Mouse (Mus musculus) ZHBTc4 (cell line): ENCODE data around the gene Polr2c.
"Not testable (repeated sequence)": the region's sequence is repeated elsewhere in the genome, so short reads cannot be mapped to it uniquely, and the experiment has no call there.

ENCODE experiments used
- DNase-seq: peaks from one replicate; pipeline ENCODE4 v3.0.0-alpha.2; 2011; ENCODE audit warnings: low read depth, low spot score

Gene Polr2c

DNA sequence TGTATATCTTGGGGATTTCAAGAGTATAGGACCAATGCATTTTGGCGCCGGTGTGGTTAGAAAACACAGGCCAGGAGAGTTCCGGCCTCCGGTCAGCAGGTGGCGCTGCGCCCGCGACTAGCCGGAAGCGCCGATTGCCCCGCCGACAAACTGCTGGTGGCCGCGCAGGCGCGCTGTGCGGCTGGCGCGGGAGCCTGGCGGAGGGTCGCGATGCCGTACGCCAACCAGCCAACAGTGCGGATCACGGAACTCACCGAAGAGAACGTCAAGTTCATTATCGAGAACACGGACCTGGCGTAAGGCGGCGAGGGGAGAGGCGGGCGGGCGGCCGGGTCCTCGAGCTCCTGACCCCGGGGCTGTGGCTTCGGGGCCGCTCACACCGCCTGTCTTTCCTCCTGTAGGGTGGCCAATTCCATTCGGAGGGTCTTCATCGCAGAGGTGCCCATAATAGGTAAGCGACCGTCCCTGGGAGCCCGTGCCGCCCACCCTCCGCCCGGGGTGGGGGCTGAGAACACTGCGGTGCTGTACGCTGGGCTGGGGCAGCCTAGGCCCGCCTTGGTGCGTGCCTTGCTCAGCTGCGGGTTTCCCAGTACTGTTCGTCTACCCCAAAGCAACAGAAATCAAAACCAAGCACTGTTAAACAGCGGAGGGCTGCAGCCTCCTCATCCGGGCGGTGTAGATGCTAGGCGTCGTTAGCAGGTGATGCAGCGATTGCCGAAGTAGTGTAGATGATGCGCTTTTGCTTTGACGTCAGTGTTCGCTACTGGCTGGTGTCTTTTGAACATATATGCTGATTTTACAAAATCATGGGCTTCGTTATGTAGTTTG is at the start of gene Polr2c:
Gene Polr2c (plus strand): TSS at position 105 of the 828 bp plus-strand sequence.
- peak; percentile 93 for DNase-seq

DNA sequence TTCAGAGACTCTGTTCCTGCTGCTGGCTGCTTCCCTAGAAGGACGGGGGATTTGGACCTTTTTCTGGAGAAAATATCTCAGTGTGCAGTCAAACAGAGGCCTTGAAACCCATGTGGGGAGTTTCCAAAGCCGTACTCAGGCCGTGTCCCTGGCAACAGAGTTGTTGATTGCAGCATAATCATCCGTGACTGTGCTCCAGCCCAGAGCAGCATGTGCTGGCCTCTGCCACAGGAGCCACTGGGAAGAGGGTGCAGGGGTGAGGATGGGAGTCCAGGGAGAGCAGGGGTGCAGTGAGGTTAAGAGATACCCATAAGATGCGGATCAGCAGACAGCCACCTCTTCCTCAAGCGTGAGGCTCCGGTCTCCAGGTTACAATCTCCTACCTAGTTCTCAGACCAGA is 49.7 kb upstream of the Polr2c start:
- no peak for DNase-seq

DNA sequence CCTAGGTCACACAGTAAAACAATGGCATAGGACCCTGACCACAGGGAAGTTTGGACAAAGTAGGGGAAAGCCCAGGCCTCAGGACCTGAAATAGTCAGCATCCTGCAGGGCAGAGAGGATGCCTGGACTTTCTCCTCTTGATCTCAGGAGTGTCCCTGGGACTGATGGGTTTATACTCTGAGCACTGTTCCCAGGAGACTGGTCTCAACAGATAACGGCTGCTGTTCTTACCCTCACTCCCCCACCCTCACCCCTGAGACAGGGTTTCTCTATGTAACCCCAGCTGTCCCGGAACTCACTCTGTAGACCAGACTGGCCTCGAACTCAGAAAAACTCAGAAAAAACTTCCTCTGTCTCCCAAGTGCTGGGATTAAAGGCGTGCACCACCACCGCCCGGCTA is 48.9 kb upstream of the Polr2c start:
- DNase-seq, result no peak

DNA sequence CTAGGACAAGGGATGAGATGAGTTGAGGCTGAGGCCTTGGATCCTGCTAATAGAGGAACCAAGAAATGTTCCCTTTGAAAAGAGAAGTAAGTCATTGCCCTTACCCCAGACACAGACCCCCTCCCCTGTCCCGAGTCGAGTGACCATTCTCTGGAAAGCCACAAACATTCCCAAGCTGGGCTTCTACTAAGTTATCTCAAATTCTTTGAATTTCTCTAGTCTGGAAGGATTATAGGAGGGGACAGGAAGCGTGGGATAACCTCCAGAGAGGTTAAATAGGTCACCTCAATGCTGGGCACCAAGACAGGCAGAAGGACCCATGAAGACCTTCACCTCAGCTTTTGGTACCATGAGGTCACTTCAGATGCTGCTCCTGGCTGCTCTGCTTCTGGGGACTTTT is 47.1 kb upstream of the Polr2c start, which contains the start of gene Ccl17:
Gene Ccl17 (plus strand): TSS at position 301 of the 400 bp plus-strand sequence.
- no peak for DNase-seq

DNA sequence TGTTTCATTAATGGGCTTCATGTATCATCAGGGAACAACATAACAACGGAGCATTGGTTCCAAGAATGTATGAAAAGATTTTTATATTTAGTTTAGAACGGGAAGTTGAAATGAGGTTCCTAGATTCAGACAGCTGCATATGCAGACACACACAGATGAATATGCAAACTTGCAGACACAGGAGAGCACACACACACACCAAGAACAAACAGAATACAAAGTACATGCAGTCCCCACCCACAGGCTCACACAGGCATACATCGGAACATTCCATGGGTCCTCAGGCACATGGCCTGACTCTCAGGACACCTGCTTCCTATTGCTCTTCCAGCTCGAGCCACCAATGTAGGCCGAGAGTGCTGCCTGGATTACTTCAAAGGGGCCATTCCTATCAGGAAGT is 46.4 kb upstream of the Polr2c start:
- DNase-seq, result no peak

DNA sequence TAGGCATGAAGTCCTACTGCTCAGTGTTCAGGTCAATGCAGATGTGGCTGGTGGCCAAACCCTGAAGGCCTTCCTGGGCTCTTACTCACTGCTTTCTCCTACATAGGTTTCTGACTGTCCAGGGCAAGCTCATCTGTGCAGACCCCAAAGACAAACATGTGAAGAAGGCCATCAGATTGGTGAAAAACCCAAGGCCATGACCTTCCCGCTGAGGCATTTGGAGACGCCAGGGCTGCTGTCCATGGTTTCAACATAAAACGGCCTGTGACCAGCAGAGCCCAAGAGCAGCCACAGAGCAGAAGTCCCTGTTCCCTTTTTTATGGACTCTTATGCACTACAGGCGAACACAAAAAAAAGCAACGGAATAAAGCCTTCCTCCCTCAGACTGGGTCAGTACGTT is 45.6 kb upstream of the Polr2c start:
- no peak for DNase-seq

DNA sequence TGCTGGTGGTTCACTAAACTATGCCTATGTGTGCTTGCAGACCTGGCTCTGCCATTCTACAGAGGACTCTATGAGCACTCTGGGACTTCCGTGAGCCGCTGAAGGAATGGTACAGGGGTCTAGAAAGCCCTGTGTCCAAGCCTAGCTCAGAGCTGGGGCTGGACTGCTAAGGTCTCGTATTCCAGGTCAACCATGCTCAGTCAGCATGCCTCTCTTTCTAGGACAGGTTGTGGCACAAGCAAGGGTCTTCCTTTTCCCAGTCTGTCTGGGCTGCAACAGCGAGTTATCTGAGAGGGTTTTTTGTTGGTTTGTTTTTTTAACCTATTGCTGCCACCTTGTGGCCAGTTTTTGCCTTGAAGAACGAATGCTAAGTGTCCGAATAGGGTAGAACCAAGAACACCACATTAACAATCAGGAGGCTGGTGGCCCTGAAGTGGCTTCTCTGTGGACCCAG is 44.6 kb upstream of the Polr2c start:
- DNase-seq, result peak; percentile 88

DNA sequence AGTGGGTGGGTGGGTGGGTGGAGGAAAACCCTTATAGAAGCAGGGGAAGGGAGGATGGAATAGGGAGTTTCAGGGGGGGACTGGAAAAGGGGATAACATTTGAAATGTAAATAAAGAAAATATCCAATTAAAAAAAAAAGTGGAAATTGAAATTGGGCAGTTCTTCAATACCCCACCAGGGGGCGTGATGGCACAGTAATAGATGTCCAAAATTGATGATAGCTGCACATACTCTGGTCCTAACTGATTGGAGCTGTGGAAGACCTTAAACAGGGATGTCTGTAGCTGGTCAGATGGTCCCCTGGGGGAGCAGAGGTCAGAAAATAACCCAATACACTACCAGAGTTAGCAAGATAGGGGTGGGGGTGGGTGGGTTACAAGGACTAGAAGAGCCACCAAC is 42.7 kb upstream of the Polr2c start:
- DNase-seq, result peak; percentile 36

DNA sequence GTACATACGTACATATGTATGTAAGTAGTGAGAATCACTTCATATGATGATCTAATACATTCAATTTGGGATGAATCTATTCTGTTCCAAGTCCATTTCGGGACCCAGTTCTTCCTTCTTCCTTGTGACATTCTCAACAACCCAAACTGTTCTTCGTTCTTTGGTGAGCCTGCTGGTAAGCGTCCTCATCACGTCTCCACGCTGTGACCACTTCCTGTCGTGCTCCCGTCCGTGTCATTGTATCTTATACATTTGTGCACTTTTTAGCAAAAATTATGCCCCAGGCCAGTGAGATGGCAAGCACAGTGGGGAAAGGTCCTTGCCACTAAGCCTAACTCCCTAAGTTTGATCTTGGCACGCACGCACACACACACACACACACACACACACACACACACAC is 39.3 kb upstream of the Polr2c start:
- no peak for DNase-seq

DNA sequence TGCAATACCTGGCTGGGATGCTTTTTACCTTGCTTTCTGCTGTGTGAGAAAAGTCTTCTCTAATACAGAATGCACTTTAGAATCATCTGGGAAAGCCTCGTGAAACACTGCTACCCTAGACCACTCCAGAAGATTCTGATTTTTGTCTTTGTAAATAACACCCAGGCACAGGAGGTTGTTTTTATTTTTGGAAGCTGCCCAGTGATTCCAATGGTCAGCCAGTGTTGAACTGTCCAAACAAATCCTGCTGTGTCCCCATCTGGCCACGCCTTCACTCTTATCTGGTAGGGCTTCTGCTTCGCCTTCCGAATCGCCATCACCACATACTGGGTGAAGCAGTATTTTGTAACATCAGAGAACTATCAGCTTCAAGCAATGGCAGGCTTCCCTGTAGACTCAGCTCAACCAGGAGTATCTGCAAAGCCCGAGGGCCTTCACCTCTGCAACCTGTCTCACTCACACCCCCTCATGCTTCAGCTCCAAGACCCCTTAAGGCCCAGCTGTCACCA is 37.5 kb upstream of the Polr2c start:
- DNase-seq, result no peak

DNA sequence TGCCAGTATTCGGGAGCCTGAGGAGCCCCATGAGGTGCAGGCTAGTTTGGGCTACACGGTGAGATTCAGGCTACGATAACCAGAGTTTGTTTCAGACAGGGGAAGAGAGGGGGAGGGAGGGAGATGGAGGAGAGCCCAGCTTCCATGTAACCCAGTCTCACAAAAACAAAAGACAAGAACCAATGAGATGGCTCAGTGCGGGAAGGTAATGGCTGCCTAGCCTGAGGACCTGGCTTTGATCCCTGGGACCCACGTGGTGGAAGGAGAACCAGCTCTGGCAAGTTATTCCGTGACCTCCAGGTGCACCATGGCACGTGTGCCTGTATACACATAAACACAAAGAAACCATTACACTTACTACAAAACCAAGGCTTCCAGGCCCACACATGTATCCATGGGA is 36.7 kb upstream of the Polr2c start:
- DNase-seq, result peak; percentile 84

DNA sequence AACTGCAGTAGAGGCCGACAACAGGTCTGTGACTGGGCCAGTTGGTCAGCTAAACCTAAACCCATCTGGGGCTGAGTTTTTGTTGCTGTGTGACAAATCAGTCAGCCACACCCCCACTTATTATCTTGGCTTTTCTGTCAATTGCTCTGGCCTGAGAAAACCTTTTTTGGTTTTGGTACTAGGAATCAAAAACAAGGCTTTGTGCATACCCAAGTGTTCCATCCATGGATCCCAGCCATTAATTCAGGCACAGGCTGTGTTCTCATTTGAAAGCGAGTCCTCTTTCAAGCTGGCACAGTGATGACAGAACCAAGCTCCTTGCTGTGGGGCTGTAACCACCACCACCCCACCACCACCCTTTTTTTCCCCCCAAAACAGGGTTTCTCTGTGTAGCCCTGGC is 35.9 kb upstream of the Polr2c start:
- DNase-seq, result no peak

DNA sequence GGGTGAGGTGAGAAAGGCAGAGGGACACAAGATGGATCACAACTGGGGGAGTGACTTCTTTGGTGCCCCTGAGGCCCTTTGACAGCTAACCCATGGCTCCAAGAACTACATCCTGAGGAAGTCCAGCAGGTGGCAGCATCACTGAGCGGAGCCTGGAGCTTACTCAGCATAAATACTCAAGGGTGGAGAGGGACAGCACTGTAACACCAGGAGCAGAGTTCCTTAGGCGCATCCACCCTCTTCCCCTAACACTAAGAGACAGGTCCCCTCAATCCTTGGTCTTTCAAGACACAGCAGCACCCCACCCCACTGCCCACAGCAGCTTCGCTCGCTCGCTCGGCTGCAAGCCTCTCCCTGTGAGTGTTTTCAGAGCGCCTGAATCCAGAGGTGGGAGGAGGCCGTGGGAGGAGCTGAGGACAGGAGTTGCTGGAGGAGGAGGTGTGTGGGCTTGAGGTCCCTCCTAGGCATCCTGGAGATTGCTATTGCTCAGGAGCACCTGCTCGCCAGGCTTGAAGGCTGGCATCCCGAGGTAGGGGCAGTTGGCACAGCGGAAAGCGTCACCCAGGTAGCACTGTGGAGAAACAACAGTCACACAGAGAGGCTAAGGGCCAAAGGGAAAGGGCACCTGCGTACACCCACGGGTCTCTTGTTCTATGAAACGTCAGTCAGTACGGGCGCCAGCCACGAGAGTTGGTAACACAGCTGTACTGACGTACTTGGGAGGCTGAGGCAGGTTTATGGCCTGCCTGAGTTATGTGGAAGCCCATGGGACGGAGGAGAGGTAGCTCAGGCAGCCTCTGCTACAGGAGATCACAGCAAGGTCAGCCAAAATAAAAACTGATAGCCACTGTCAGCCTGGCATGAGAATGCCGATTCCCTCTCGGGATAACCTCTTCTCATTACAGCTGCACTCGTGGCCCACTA is 34.4 kb upstream of the Polr2c start:
- DNase-seq, result peak; percentile 86

DNA sequence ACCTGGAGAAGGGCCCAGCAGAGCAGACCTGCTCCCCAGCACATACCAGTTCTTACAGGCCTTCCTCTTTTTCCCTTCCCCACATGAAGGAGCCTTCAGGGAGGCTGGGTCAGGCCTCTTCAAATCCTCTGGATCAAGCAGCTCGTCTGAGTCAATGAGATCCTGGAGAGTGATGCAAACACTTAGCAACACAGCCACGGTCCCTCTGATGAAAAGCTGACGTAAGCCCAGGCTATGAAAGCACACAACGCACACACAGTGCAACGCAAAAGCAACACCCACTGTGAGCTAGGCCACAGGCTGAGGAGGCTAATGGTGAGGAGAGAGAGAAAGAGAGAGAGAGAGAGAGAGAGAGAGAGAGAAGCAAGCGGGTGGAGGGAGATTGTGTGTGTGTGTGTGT is 32.1 kb upstream of the Polr2c start:
- DNase-seq, result no peak

DNA sequence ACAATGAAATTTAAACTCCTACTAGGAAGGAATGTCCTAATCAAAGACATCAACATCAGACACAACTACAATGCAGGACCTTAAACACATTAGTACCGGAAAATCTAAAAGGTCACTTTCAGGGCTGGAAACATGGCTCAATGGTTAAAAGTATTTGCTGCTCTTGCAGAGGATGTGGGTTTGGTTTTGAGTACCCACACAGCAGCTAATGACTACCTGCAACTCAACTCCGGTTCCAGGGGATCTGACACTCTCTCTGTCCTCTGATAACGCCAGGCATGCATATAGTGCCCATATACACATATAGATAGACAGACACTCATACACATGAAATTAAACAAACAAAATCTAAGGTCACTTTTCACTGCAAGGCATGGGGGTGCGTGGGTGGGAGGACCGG is 31.0 kb upstream of the Polr2c start:
- no peak for DNase-seq

DNA sequence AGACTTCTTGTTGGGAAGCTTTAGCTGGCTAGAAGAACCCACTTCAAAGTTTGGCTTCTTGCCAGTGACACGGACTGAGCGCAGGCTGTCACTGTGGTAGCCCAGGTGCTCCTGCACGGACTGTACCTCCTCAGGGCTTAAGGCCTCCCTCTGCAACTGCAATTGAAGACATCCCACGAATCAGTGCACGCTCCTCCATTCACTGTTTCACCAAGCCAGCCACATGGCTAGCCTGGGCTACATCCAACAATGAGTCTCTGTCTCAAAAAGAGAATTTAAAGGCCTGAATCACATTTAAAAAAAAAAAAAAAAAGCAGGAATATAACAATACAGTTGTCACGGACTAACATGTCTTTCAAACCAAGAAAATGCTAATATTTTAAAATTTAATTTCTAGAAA is 29.0 kb upstream of the Polr2c start:
- no peak for DNase-seq

DNA sequence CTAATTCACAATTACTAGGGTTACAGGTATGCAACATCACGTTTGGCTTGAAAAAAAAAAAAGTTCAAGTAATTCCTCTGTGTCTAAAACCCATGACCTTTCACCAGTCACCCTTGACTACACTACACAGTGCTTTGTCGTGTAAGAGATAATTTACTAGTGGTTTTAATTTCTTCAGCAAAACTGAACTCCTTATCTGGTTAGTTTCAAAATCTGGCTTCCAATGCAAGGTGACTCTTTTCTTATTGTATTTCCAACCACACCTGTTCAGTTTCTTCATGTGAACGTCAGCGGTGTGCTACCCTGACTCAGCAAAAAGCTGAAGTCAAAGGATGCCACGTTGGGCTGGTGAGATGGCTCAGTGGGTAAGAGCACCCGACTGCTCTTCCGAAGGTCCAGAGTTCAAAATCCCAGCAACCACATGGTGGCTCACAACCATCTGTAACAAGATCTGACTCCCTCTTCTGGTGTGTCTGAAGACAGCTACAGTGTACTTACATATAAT is 23.3 kb upstream of the Polr2c start:
- not testable (repeated sequence) for DNase-seq

DNA sequence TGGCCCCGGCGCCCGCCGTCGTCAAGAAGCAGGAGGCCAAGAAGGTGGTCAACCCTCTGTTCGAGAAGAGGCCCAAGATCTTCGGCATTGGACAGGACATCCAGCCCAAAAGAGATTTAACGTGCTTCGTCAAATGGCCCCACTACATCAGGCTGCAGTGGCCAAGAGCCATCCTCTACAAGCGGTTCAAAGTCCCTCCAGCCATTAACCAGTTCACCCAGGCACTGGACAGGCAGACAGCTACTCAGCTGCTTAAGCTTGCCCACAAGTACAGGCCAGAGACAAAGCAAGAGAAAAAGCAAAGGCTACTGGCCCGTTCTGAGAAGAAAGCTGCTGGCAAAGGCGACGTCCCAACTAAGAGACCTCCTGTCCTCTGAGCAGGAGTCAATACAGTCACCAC is 21.5 kb upstream of the Polr2c start:
- not testable (repeated sequence) for DNase-seq

DNA sequence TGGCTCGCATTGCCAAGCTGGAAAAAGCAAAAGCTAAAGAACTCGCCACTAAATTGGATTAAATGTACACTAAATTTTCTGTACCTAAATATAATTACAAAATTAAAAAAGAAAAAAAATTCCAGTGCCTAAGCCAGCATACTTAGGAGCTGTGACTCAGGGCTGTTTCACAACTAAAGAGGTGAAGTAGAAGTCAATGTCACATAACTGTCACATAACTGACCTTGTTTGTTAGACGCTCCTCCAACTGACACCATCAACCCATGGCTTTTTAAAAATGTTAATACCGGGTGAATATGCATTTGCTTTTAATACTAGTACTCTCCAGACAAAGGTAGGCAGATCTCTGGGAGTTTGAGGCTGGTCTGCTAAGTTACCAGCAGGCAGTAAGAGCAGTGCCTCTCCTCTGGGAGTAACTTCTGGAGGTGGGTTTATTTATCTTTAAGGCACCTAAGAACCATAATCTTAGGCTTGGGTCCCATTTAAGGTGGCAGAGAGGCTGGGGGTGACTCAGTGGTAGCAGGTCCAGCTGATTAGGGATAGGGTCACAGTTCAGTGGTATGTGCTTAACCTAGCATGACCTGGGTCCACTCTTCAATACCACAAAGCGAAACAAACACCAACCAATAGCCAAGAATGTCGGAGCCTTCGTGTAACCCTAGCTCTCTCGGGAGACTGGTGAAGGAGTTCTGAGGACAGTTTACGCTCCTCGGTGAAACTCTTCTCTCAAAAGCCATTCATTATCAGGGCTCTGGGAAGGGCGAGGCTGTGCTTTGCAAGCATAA is 20.6 kb upstream of the Polr2c start:
- DNase-seq, result no peak

DNA sequence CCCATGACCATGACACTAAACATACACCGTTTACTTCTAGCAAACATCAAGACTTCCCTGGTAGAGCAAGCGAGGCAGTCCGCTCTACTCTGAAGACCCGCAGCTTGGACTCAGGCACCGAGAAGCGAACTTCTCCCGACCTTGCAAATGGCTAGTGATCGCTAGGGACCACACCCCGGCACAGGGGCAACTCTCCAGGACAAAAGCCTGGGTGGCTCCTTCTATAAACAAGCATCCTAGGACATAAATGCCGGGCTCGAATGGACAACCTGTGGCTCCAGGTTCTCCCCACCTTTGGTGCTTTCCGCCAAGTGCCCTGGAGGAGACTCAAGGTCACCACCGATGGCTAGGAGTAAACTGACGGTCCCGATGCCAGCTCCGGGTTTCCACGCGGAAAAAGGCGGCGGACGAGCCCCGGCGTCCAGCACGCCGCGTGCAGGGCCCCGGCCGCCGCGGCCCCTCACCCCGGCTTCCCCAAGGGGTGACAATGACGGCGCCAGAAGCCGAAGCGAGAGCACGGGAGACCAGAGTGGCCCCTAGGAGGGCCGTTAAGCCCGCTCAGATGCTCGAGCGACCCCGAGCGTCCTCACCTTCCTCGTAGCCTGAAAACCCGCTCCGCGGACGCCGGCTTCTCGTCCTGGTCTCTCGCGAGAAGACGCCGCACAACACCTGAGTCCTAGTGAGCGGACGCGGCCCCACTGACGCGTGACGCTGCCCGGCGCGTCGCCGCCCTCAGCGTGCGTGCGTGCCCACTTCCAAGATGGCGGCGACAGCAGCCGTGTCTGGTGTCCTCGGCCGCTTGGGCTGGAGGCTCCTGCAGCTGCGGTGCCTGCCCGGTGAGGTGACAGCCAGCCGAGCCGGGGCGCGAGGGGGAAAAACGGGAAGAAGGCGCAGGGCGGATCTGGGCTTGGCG is 19.3 kb upstream of the Polr2c start, which contains the start of the genes Coq9 and Ciapin1:
Gene Coq9 (plus strand): TSS at position 660 of the 913 bp plus-strand sequence.
Gene Ciapin1 (minus strand): TSS at position 697 of the 913 bp plus-strand sequence.
- peak; percentile 99 for DNase-seq
